Mouse (Mus musculus) Muller cell, postnatal 12 days (primary cell): ENCODE data around the gene Myh7b.

Experiments
- DNase-seq: peaks from one replicate; pipeline ENCODE4 v3.0.0-alpha.2; 2015; ENCODE audit errors: inconsistent ontology term

Myh7b gene

GRCm38 (mm10) chr2:155634562-155634961 lies 23.6 kb downstream of the Myh7b start:
- DNase-seq: no peak

- no peak for DNase-seq
Observed at GRCm38 (mm10) chr2:155635961-155636360, 24.9 kb downstream of the Myh7b start.

- no peak for DNase-seq
Observed at GRCm38 (mm10) chr2:155636881-155637280, 25.9 kb downstream of the Myh7b start.

- no peak for DNase-seq
Observed at GRCm38 (mm10) chr2:155637411-155637810, 26.4 kb downstream of the Myh7b start.

- DNase-seq: no peak
Observed at GRCm38 (mm10) chr2:155640656-155641055, 29.6 kb downstream of the Myh7b start.

- no peak for DNase-seq
Observed at GRCm38 (mm10) chr2:155641540-155642472, 30.8 kb downstream of the Myh7b start.

- DNase-seq: no peak
Observed at GRCm38 (mm10) chr2:155645746-155646145, 34.7 kb downstream of the Myh7b start.

- no peak for DNase-seq
Observed at GRCm38 (mm10) chr2:155652618-155653017, 41.6 kb downstream of the Myh7b start.

- DNase-seq: no peak
Observed at GRCm38 (mm10) chr2:155655759-155656372, 44.9 kb downstream of the Myh7b start.

GRCm38 (mm10) chr2:155662390-155662789 lies 51.4 kb downstream of the Myh7b start:
- no peak for DNase-seq

- no peak for DNase-seq
Observed at GRCm38 (mm10) chr2:155663097-155663496, 52.1 kb downstream of the Myh7b start.

GRCm38 (mm10) chr2:155663910-155664460 lies 53.0 kb downstream of the Myh7b start:
- no peak for DNase-seq

- DNase-seq: no peak
Observed at GRCm38 (mm10) chr2:155667881-155668280, 56.9 kb downstream of the Myh7b start.

- no peak for DNase-seq
Observed at GRCm38 (mm10) chr2:155668461-155668860, 57.4 kb downstream of the Myh7b start.

- no peak for DNase-seq
Observed at GRCm38 (mm10) chr2:155671236-155671635, 60.2 kb downstream of the Myh7b start.

- DNase-seq: peak; percentile 23
Observed at GRCm38 (mm10) chr2:155673546-155673945, 62.5 kb downstream of the Myh7b start.

GRCm38 (mm10) chr2:155675118-155675517 lies 64.1 kb downstream of the Myh7b start:
- no peak for DNase-seq

- no peak for DNase-seq
Observed at GRCm38 (mm10) chr2:155679586-155680110, 68.6 kb downstream of the Myh7b start.

- no peak for DNase-seq
Observed at GRCm38 (mm10) chr2:155680591-155680990, 69.6 kb downstream of the Myh7b start.

- no peak for DNase-seq
Observed at GRCm38 (mm10) chr2:155681194-155681593, 70.2 kb downstream of the Myh7b start.

GRCm38 (mm10) chr2:155681874-155682273 lies 70.9 kb downstream of the Myh7b start:
- no peak for DNase-seq

- DNase-seq: no peak
Observed at GRCm38 (mm10) chr2:155683137-155683536, 72.1 kb downstream of the Myh7b start.
